Mouse (Mus musculus) heart, adult 2 months (tissue): ENCODE measurements at regions not wholly inside any gene's neighbourhood (a gene's known extent, or its start where the extent isn't known, plus 50 kb on each side); places are given as distances from the start of the nearest gene placed in this dataset.

Source experiments
- CTCF ChIP-seq: fragments of 200-600 bp; IDR thresholded peaks from 2 replicates; pipeline ENCODE4 v1.8.1; 2022; ENCODE audit warnings: antibody characterized with exemption, mild to moderate bottlenecking, moderate library complexity
- POLR2A ChIP-seq: fragments of 200-500 bp; IDR thresholded peaks from 2 replicates; pipeline ENCODE4 v1.6.1; 2011; ENCODE audit warnings: mild to moderate bottlenecking, low read depth, low read length, control low read depth; ENCODE audit not compliant: insufficient read depth

GRCm38 (mm10) chr3:34908489-34908888, 258.3 kb downstream of the Sox2 start:
- TF ChIP-seq CTCF (no peak), POLR2A (no peak)
